Mouse (Mus musculus) stomach, postnatal 0 days (tissue): Measurements from ENCODE around the gene Gcn1l1.

Experiments used
- CTCF ChIP-seq: IDR thresholded peaks from 2 replicates; pipeline ENCODE4 v1.5.1; 2016; ENCODE audit warnings: antibody characterized with exemption, low read depth, mild to moderate bottlenecking, moderate library complexity
- EP300 ChIP-seq: optimal IDR thresholded peaks from 2 replicates; pipeline ENCODE3; 2016; ENCODE audit warnings: antibody characterized with exemption

- TF ChIP-seq CTCF (no peak), EP300 (no peak)
Observed at GRCm38 (mm10) chr5:115586780-115587179, 21.7 kb downstream of the Gcn1l1 start.
